Mouse (Mus musculus): ENCODE results near the gene Lce1m.

DNA sequence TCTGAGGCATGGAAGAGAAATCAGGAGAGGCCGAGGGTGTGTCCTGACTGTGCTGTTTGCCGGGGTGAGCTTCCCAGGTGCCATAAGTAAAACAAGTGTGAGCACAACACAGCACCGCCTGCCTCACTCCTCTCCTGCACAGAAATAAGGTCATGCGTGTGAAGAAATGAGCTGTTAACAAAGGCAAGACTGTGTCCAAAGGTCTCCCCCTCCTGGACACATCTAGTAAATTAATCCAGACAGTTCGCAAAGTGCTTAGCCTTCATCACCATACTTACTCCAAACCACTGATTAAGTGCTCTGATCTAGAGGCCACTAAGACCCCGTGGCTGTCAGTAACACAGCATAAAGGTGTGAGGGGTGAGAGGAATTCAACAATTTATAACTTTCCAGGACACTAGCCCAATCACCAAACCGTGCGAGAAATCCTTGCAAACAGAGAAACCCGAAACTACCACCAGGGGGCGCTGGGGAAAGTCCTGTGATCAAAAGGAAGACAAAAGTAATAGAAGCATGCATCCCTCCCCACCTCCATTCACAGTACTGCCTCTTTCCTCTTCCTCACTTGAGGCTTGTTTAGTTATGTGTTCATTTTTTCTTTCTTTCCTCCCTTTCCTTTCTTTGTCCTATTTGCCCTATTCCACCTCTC lies 34.1 kb upstream of the Lce1m start:
- TF ChIP-seq E2F4 (IDR thresholded peaks at IDR 0.05; ENCODE audit: insufficient read depth): no peak
- no peak for TF ChIP-seq CEBPB (IDR thresholded peaks at IDR 0.05; ENCODE audit: insufficient read depth, poor library complexity, severe bottlenecking)
- TF ChIP-seq POLR2A (IDR thresholded peaks at IDR 0.05; ENCODE audit: insufficient read length, low read depth): no peak

Data from myocyte (in vitro differentiated cells).